Mouse (Mus musculus) liver, adult 2 months (tissue): ENCODE data around the gene Eif3k.

Experiments
- CTCF ChIP-seq: fragments of 200-500 bp; IDR thresholded peaks from 2 replicates; pipeline ENCODE4 v1.5.1; 2011; ENCODE audit warnings: low read depth, low read length, control low read depth
- POLR2A ChIP-seq: fragments of 200-500 bp; IDR thresholded peaks from 2 replicates; pipeline ENCODE4 v1.6.1; 2011; ENCODE audit warnings: low read length, control low read depth; ENCODE audit not compliant: insufficient read depth; ENCODE audit errors: extremely low read depth

GRCm38 (mm10) chr7:29028761-29029160 is 47.1 kb upstream of the Eif3k start:
- TF ChIP-seq CTCF: no peak
- TF ChIP-seq POLR2A: no peak
